Mouse (Mus musculus): ENCODE measurements around the gene Uhrf2.

DNA sequence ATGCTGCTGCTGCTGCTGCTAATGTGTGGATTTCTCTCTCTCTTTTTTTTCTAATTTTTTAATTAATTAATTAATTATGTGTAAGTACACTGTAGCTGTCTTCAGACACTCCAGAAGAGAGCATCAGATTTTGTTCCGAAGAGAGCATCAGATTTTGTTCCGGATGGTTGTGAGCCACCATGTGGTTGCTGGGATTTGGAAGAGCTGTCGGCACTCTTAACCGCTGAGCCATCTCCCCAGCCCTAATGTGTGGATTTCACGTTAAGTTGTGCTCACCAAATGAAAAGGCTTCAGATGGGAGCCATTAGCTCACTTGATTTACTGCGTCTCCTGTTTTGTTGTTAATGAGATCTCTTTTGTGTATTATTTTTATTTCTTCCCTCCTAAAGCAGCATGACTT is 59.9 kb downstream of the Uhrf2 start:
- TF ChIP-seq POLR2A (IDR thresholded peaks at IDR 0.05; ENCODE audit: insufficient read depth, low read depth, low read length) (no peak), CTCF (IDR thresholded peaks at IDR 0.05; ENCODE audit: insufficient read depth, low read depth, low read length) (no peak)

Data from olfactory bulb, adult 2 months (tissue).